Comparison of ENCODE assay signal across 12 mouse cellular contexts in the genomic region with DNA sequence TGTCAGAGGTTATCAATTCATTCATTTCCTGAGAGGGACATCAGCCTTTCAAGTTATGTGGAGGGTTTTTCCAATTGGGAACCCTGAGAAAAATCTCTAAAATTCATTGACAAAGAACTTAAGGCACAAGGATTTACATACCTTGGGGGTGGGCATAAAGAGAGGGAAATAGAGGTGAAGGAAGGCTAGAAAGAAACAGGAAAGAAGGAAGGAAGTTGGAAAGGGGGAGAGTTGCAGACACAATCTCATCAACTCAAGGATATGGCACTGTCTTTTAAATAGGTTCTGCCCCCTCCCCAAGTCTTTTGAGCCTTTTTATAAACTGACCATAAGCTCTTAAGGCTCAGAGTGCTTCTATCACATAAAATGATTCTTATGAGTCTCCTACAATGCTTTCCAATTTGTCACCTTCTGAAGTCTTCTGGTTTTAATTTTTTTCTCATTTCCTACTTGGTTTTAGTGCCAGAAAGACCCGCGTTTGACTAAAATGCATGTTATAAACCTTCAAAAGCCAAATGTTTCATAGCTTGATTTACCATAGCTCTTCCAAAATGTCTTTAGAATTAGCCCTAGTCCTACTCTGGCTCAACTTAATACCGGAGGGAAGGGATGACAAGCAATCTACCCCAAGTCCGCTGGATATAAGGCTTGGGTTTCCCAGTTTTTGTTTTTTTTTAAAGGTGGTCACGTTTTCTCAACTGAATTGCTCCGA. TPM values are rescaled to one million over a fixed set of nuclear protein-coding genes. Genes with fewer than 3 reads are reported as not detected.
A peak's percentile ranks its signal among the peaks of the same experiment; 100 is the strongest.
DNase-seq lines count a peak whose midpoint lies in the region; ATAC-seq and TF ChIP-seq lines count a peak whose summit lies in the region.
"Had no signal": no experiment of that assay in that cellular context is flagged by ENCODE, and none has a peak within 500 bp of the region (broad histone marks: within the 10 kb centered on the region; RNA-seq: fewer than 3 reads in every experiment).

No protein-coding gene starts in this region.

- no peak for TF ChIP-seq POLR2A in ES-Bruce4 (IDR thresholded peaks at IDR 0.05; ENCODE audit: insufficient read depth, low read length)

- ATAC-seq in forebrain, embryonic 14.5 days: no peak
- no peak for ATAC-seq in hindbrain, embryonic 12.5 days (ENCODE audit: low FRiP score)
- no peak for ATAC-seq in hindbrain, embryonic 16.5 days
- no peak for ATAC-seq in liver, embryonic 13.5 days (ENCODE audit: low read depth)
- ATAC-seq: Patski had no signal

- H3K36me3 ChIP-seq in forebrain, embryonic 10.5 days (replicated peaks): no peaks in the 10 kb centered on the region
- H3K36me3 ChIP-seq in forebrain, embryonic 14.5 days (ENCODE audit: control insufficient read depth, insufficient read depth, low read length): no peaks in the 10 kb centered on the region
- no peaks in the 10 kb centered on the region for H3K36me3 ChIP-seq in hindbrain, embryonic 12.5 days
- H3K36me3 ChIP-seq in hindbrain, embryonic 16.5 days (ENCODE audit: control insufficient read depth, insufficient read depth, low read length): no peaks in the 10 kb centered on the region
- no peaks in the 10 kb centered on the region for H3K36me3 ChIP-seq in ES-Bruce4 (ENCODE audit: control insufficient read depth, insufficient read depth, low read length, poor library complexity, severe bottlenecking)
- H3K36me3 ChIP-seq in liver, embryonic 13.5 days: no peaks in the 10 kb centered on the region
- H3K36me3 ChIP-seq: limb, embryonic 15.5 days had no signal

- no peak for DNase-seq in forebrain, embryonic 10.5 days (ENCODE audit: extremely low spot score, low spot score)
- DNase-seq in forebrain, embryonic 14.5 days (ENCODE audit: low spot score): no peak
- DNase-seq in liver, embryonic 13.5 days: no peak
- DNase-seq in thymus, adult 18-20 months: no peak
- no peak for DNase-seq in ovary, postnatal 14 days (ENCODE audit: low spot score)
- DNase-seq: adrenal gland, adult 8-10 months; cerebellum, postnatal 25 days had no signal

- no peak overlapping the region for H3K9ac ChIP-seq in forebrain, embryonic 14.5 days (ENCODE audit: low read length)
- no peak overlapping the region for H3K9ac ChIP-seq in hindbrain, embryonic 12.5 days
- no peak overlapping the region for H3K9ac ChIP-seq in hindbrain, embryonic 16.5 days (ENCODE audit: low read depth, low read length)
- peak overlapping the region; percentile 70; the same call in 1 of the 2 replicates for H3K9ac ChIP-seq in ES-Bruce4 (ENCODE audit: low read depth, poor library complexity, severe bottlenecking)
- H3K9ac ChIP-seq in liver, embryonic 13.5 days: peak overlapping the region; percentile 33; the same call in 1 of the 2 replicates
- H3K9ac ChIP-seq: limb, embryonic 15.5 days had no signal

- no peaks in the 10 kb centered on the region for H3K9me3 ChIP-seq in forebrain, embryonic 10.5 days
- H3K9me3 ChIP-seq in forebrain, embryonic 14.5 days (replicated peaks; ENCODE audit: control insufficient read depth, low read length): no peaks in the 10 kb centered on the region
- no peaks in the 10 kb centered on the region for H3K9me3 ChIP-seq in hindbrain, embryonic 12.5 days (replicated peaks)
- H3K9me3 ChIP-seq in hindbrain, embryonic 16.5 days (ENCODE audit: control insufficient read depth, low read length): no peaks in the 10 kb centered on the region
- H3K9me3 ChIP-seq in ES-Bruce4 (replicated peaks; ENCODE audit: control insufficient read depth, insufficient read depth, low read length, poor library complexity, severe bottlenecking): no peaks in the 10 kb centered on the region
- no peaks in the 10 kb centered on the region for H3K9me3 ChIP-seq in liver, embryonic 13.5 days (replicated peaks)
- H3K9me3 ChIP-seq: limb, embryonic 15.5 days had no signal

- peak overlapping the region; percentile 85 for H3K27ac ChIP-seq in forebrain, embryonic 10.5 days
- H3K27ac ChIP-seq in forebrain, embryonic 14.5 days (ENCODE audit: low read depth, low read length): no peak overlapping the region
- no peak overlapping the region for H3K27ac ChIP-seq in hindbrain, embryonic 12.5 days
- no peak overlapping the region for H3K27ac ChIP-seq in hindbrain, embryonic 16.5 days (ENCODE audit: low read depth, low read length)
- no peak overlapping the region for H3K27ac ChIP-seq in ES-Bruce4 (ENCODE audit: insufficient read depth, low read length)
- peak overlapping the region; percentile 47; the same call in 1 of the 2 replicates for H3K27ac ChIP-seq in liver, embryonic 13.5 days
- H3K27ac ChIP-seq: limb, embryonic 15.5 days had no signal

- H3K4me3 ChIP-seq in forebrain, embryonic 10.5 days: peak overlapping the region; percentile 48
- no peak overlapping the region for H3K4me3 ChIP-seq in forebrain, embryonic 14.5 days (ENCODE audit: low read depth, low read length)
- H3K4me3 ChIP-seq in hindbrain, embryonic 12.5 days: no peak overlapping the region
- H3K4me3 ChIP-seq in hindbrain, embryonic 16.5 days (ENCODE audit: low read length): no peak overlapping the region
- H3K4me3 ChIP-seq in ES-Bruce4 (ENCODE audit: low read depth, low read length): no peak overlapping the region
- H3K4me3 ChIP-seq in liver, embryonic 13.5 days (replicated peaks): peak overlapping the region; percentile 59; the same call in 1 of the 2 replicates
- H3K4me3 ChIP-seq: limb, embryonic 15.5 days had no signal

- under 1% methylated on average over 6 of the region's 6 CpGs for WGBS in forebrain, embryonic 10.5 days
- WGBS in forebrain, embryonic 14.5 days: 17% methylated on average over 6 of the region's 6 CpGs
- 8% methylated on average over 6 of the region's 6 CpGs for WGBS in hindbrain, embryonic 12.5 days
- WGBS in hindbrain, embryonic 16.5 days: 17% methylated on average over 6 of the region's 6 CpGs
- WGBS in liver, embryonic 13.5 days (ENCODE audit: insufficient replicate concordance): 14% methylated on average over 6 of the region's 6 CpGs

- peaks cover 65% of the 10 kb centered on the region for H3K4me1 ChIP-seq in forebrain, embryonic 10.5 days
- peaks cover 6% of the 10 kb centered on the region for H3K4me1 ChIP-seq in forebrain, embryonic 14.5 days (ENCODE audit: control insufficient read depth, insufficient read depth, low read length)
- peaks cover 22% of the 10 kb centered on the region for H3K4me1 ChIP-seq in hindbrain, embryonic 12.5 days
- H3K4me1 ChIP-seq in hindbrain, embryonic 16.5 days (ENCODE audit: control insufficient read depth, insufficient read depth, low read depth, low read length): peaks cover 5% of the 10 kb centered on the region
- no peaks in the 10 kb centered on the region for H3K4me1 ChIP-seq in ES-Bruce4 (ENCODE audit: control insufficient read depth, insufficient read depth, low read length)
- H3K4me1 ChIP-seq in liver, embryonic 13.5 days (replicated peaks): peaks cover 41% of the 10 kb centered on the region

- H3K27me3 ChIP-seq in forebrain, embryonic 10.5 days (ENCODE audit: poor library complexity, severe bottlenecking): no peaks in the 10 kb centered on the region
- peaks cover 19% of the 10 kb centered on the region for H3K27me3 ChIP-seq in forebrain, embryonic 14.5 days (replicated peaks; ENCODE audit: control insufficient read depth, insufficient read depth, low read length)
- 0 out of 2 replicates have a peak, but pooled peaks cover 8% of the 10 kb centered on the region for H3K27me3 ChIP-seq in hindbrain, embryonic 12.5 days
- H3K27me3 ChIP-seq in hindbrain, embryonic 16.5 days (replicated peaks; ENCODE audit: control insufficient read depth, insufficient read depth, low read length): peaks cover 7% of the 10 kb centered on the region
- no peaks in the 10 kb centered on the region for H3K27me3 ChIP-seq in ES-Bruce4 (ENCODE audit: control insufficient read depth, insufficient read depth, low read length, poor library complexity, severe bottlenecking)
- H3K27me3 ChIP-seq in liver, embryonic 13.5 days: no peaks in the 10 kb centered on the region

- TF ChIP-seq CTCF in ES-Bruce4 (IDR thresholded peaks at IDR 0.05; ENCODE audit: low read depth, low read length): no peak

- H3K4me2 ChIP-seq in forebrain, embryonic 14.5 days (ENCODE audit: low read length): no peak overlapping the region
- peak overlapping the region; percentile 58 for H3K4me2 ChIP-seq in hindbrain, embryonic 12.5 days (replicated peaks)
- H3K4me2 ChIP-seq in hindbrain, embryonic 16.5 days (ENCODE audit: low read length): no peak overlapping the region
- H3K4me2 ChIP-seq in liver, embryonic 13.5 days: peak overlapping the region; percentile 73
- H3K4me2 ChIP-seq: limb, embryonic 15.5 days had no signal

- no peak for TF ChIP-seq EP300 in ES-Bruce4 (IDR thresholded peaks at IDR 0.05; ENCODE audit: insufficient read depth, low read depth, low read length)

RNA-seq across cellular contexts. Expression of a gene that starts 13.6 kb away (rescaled TPM):
- 54.2 and 59.3 TPM in 2 replicates for polyA plus RNA-seq in forebrain, embryonic 10.5 days (2016; fragmentation: Nextera tagmentation; extraction: Ambion mirVana)
- 3.7 and 4.3 TPM in 2 replicates for polyA plus RNA-seq in forebrain, embryonic 14.5 days (2014; fragmentation: Nextera tagmentation; extraction: Ambion mirVana)
- polyA plus RNA-seq in hindbrain, embryonic 12.5 days (2016; fragmentation: Nextera tagmentation; extraction: Ambion mirVana): 11.1 and 12.7 TPM in 2 replicates
- polyA plus RNA-seq in hindbrain, embryonic 16.5 days (2015; fragmentation: Nextera tagmentation; extraction: Ambion mirVana): 6.2 and 7.0 TPM in 2 replicates
- polyA plus RNA-seq in ES-Bruce4 (2011; ENCODE audit: insufficient read depth, insufficient read length, low read depth, missing spikeins): 24.1 and 26.8 TPM in 2 replicates
- 11.2 and 14.1 TPM in 2 replicates for polyA plus RNA-seq in liver, embryonic 13.5 days (2015; fragmentation: Nextera tagmentation; extraction: Ambion mirVana)
- polyA plus RNA-seq: Patski had no signal

Comparison
In these comparisons a context has a peak if more than half of its experiments do, and no peak if none do; other contexts are left out.
1. H3K27ac ChIP-seq: peak in forebrain, embryonic 10.5 days (single experiment) and liver, embryonic 13.5 days (single experiment); none in forebrain, embryonic 14.5 days (single experiment), hindbrain, embryonic 12.5 days (single experiment), hindbrain, embryonic 16.5 days (single experiment) and ES-Bruce4 (single experiment).
2. H3K4me3 ChIP-seq: peak in forebrain, embryonic 10.5 days (single experiment) and liver, embryonic 13.5 days (single experiment); none in forebrain, embryonic 14.5 days (single experiment), hindbrain, embryonic 12.5 days (single experiment), hindbrain, embryonic 16.5 days (single experiment) and ES-Bruce4 (single experiment).
3. H3K4me2 ChIP-seq: peak in hindbrain, embryonic 12.5 days (single experiment) and liver, embryonic 13.5 days (single experiment); none in forebrain, embryonic 14.5 days (single experiment) and hindbrain, embryonic 16.5 days (single experiment).
4. H3K9ac ChIP-seq: peak in ES-Bruce4 (single experiment) and liver, embryonic 13.5 days (single experiment); none in forebrain, embryonic 14.5 days (single experiment), hindbrain, embryonic 12.5 days (single experiment) and hindbrain, embryonic 16.5 days (single experiment).